Mouse (Mus musculus) neural tube, embryonic 13.5 days (tissue): Measurements from ENCODE around the gene Ccdc43. TPM values are rescaled to one million over a fixed set of nuclear protein-coding genes. Genes with fewer than 3 reads are reported as not detected.

Source experiments
- ATAC-seq: fragments of 200-750 bp; cut with Nextera tagmentation; 2 replicates; pipeline ENCODE4 v1.8.0; 2017; ENCODE audit warnings: low read depth, mild to moderate bottlenecking, moderate TSS enrichment, moderate library complexity
- H3K27ac ChIP-seq: fragments of 300-500 bp; sonication (generic); replicated peaks from 2 replicates; pipeline ENCODE4 v1.5.1; 2015; ENCODE audit warnings: moderate library complexity, mild to moderate bottlenecking, inconsistent platforms
- H3K27me3 ChIP-seq: fragments of 300-500 bp; sonication (generic); 2 replicates; pipeline ENCODE4 v1.6.1; 2015; ENCODE audit warnings: mild to moderate bottlenecking, inconsistent platforms
- H3K36me3 ChIP-seq: fragments of 300-500 bp; sonication (generic); 2 replicates; pipeline ENCODE4 v1.6.1; 2015; ENCODE audit warnings: mild to moderate bottlenecking, inconsistent platforms
- H3K4me1 ChIP-seq: fragments of 300-500 bp; sonication (generic); replicated peaks from 2 replicates; pipeline ENCODE4 v1.6.1; 2015; ENCODE audit warnings: inconsistent platforms
- H3K4me2 ChIP-seq: fragments of 300-500 bp; sonication (generic); 2 replicates; pipeline ENCODE4 v1.6.1; 2015; ENCODE audit warnings: inconsistent platforms, mild to moderate bottlenecking, moderate library complexity
- H3K4me3 ChIP-seq: fragments of 300-500 bp; sonication (generic); 2 replicates; pipeline ENCODE4 v1.5.1; 2015; ENCODE audit warnings: mild to moderate bottlenecking, inconsistent platforms
- H3K9ac ChIP-seq: fragments of 300-500 bp; sonication (generic); 2 replicates; pipeline ENCODE4 v1.6.1; 2015; ENCODE audit warnings: moderate library complexity, mild to moderate bottlenecking, inconsistent platforms
- H3K9me3 ChIP-seq: fragments of 300-500 bp; sonication (generic); 2 replicates; pipeline ENCODE4 v1.6.1; 2016; ENCODE audit warnings: inconsistent platforms
- WGBS: fragments of 180-500 bp; shearing (Covaris S2); methylation state at CpG from one replicate; pipeline ENCODE4 v1.1.7; 2015; 5-methylcytosine and 5-hydroxymethylcytosine counted together
- microRNA-seq: library from miRNA; unstranded; fragments of <30 nt; microRNA quantifications from one replicate; pipeline ENCODE4, GENCODE M21; 2016
- polyA plus RNA-seq: library from polyadenylated mRNA; unstranded; fragments of >200 nt; fragmentation: Nextera tagmentation; extraction: Ambion mirVana; gene quantifications from 2 replicates; pipeline ENCODE4 v1.2.1, GENCODE M21; 2015

Gene Ccdc43
- polyA plus RNA-seq, 1 experiment from 2014 or later, result 33.4 TPM

- Histone ChIP-seq H3K27ac (no peak overlapping the region), H3K4me3 (no peak overlapping the region), H3K9ac (no peak overlapping the region), H3K27me3 (no peaks in the 10 kb centered on the region), H3K4me2 (no peak overlapping the region), H3K4me1 (no peaks in the 10 kb centered on the region), H3K9me3 (no peaks in the 10 kb centered on the region), H3K36me3 (no peaks in the 10 kb centered on the region)
- ATAC-seq, result no peak
- 32% methylated on average over 4 of the region's 4 CpGs for WGBS
These were observed 41.2 kb downstream of the Ccdc43 start for GRCm38 (mm10) chr11:102656326-102656926.

GRCm38 (mm10) chr11:102655888-102656287 lies 41.7 kb downstream of the Ccdc43 start:
- Histone ChIP-seq H3K4me1 (no peaks in the 10 kb centered on the region), H3K27ac (no peak overlapping the region), H3K4me2 (no peak overlapping the region), H3K9me3 (no peaks in the 10 kb centered on the region), H3K4me3 (no peak overlapping the region), H3K9ac (no peak overlapping the region), H3K27me3 (no peaks in the 10 kb centered on the region), H3K36me3 (no peaks in the 10 kb centered on the region)
- 71% methylated on average over 8 of the region's 8 CpGs for WGBS
- ATAC-seq, result no peak

GRCm38 (mm10) chr11:102652844-102653243 lies 44.7 kb downstream of the Ccdc43 start:
- ATAC-seq, result no peak
- no peak overlapping the region for H3K4me3 ChIP-seq
- no peaks in the 10 kb centered on the region for H3K36me3 ChIP-seq
- no peaks in the 10 kb centered on the region for H3K4me1 ChIP-seq
- H3K9ac ChIP-seq, result no peak overlapping the region
- H3K27ac ChIP-seq, result no peak overlapping the region
- no peaks in the 10 kb centered on the region for H3K9me3 ChIP-seq
- H3K4me2 ChIP-seq, result no peak overlapping the region
- no peaks in the 10 kb centered on the region for H3K27me3 ChIP-seq
- WGBS, result 78% methylated on average over 3 of the region's 3 CpGs

- Histone ChIP-seq H3K4me3 (no peak overlapping the region), H3K4me2 (no peak overlapping the region), H3K9me3 (no peaks in the 10 kb centered on the region), H3K4me1 (no peaks in the 10 kb centered on the region), H3K36me3 (no peaks in the 10 kb centered on the region), H3K27ac (no peak overlapping the region), H3K27me3 (no peaks in the 10 kb centered on the region; the same call in 1 of the 2 replicates), H3K9ac (no peak overlapping the region)
- no peak for ATAC-seq
- 4% methylated on average over 9 of the region's 9 CpGs for WGBS
These were observed 46.2 kb downstream of the Ccdc43 start for GRCm38 (mm10) chr11:102651381-102651780.

- WGBS, result 72% methylated on average over 12 of the region's 12 CpGs
- no peak overlapping the region for H3K9ac ChIP-seq
- no peaks in the 10 kb centered on the region for H3K36me3 ChIP-seq
- no peak overlapping the region for H3K27ac ChIP-seq
- H3K4me3 ChIP-seq, result no peak overlapping the region
- H3K27me3 ChIP-seq, result no peaks in the 10 kb centered on the region; the same call in 1 of the 2 replicates
- H3K9me3 ChIP-seq, result no peaks in the 10 kb centered on the region
- H3K4me1 ChIP-seq, result no peaks in the 10 kb centered on the region
- no peak overlapping the region for H3K4me2 ChIP-seq
- ATAC-seq, result no peak
These were observed 49.7 kb downstream of the Ccdc43 start for GRCm38 (mm10) chr11:102647885-102648284.

GRCm38 (mm10) chr11:102646226-102646625 lies 51.4 kb downstream of the Ccdc43 start:
- H3K4me2 ChIP-seq, result no peak overlapping the region
- no peak for ATAC-seq
- H3K9me3 ChIP-seq, result no peaks in the 10 kb centered on the region
- no peak overlapping the region for H3K4me3 ChIP-seq
- no peaks in the 10 kb centered on the region for H3K36me3 ChIP-seq
- H3K9ac ChIP-seq, result no peak overlapping the region
- no peaks in the 10 kb centered on the region for H3K4me1 ChIP-seq
- H3K27ac ChIP-seq, result no peak overlapping the region
- no peaks in the 10 kb centered on the region; the same call in 1 of the 2 replicates for H3K27me3 ChIP-seq
- WGBS, result 91% methylated on average over 13 of the region's 13 CpGs

GRCm38 (mm10) chr11:102643891-102644382 lies 53.6 kb downstream of the Ccdc43 start:
- H3K9me3 ChIP-seq, result no peaks in the 10 kb centered on the region
- no peak overlapping the region for H3K9ac ChIP-seq
- ATAC-seq, result no peak
- H3K4me3 ChIP-seq, result no peak overlapping the region
- no peak overlapping the region for H3K4me2 ChIP-seq
- H3K36me3 ChIP-seq, result no peaks in the 10 kb centered on the region
- H3K27ac ChIP-seq, result no peak overlapping the region
- WGBS, result 73% methylated on average over 10 of the region's 10 CpGs
- peaks cover 6% of the 10 kb centered on the region for H3K4me1 ChIP-seq
- no peaks in the 10 kb centered on the region; the same call in 1 of the 2 replicates for H3K27me3 ChIP-seq

GRCm38 (mm10) chr11:102636887-102637286 lies 60.7 kb downstream of the Ccdc43 start:
- no peaks in the 10 kb centered on the region for H3K9me3 ChIP-seq
- 45% methylated on average over 12 of the region's 12 CpGs for WGBS
- H3K4me3 ChIP-seq, result no peak overlapping the region
- no peak overlapping the region for H3K27ac ChIP-seq
- no peaks in the 10 kb centered on the region for H3K36me3 ChIP-seq
- H3K4me1 ChIP-seq, result peaks cover 35% of the 10 kb centered on the region
- ATAC-seq, result no peak
- H3K9ac ChIP-seq, result no peak overlapping the region
- no peak overlapping the region for H3K4me2 ChIP-seq
- peaks cover 6% of the 10 kb centered on the region; the same call in 1 of the 2 replicates for H3K27me3 ChIP-seq

Small RNA genes lying within 50 kb of the gene (microRNA-seq; reads per million reads assigned to microRNA genes)
- gene Gm22920, result not detected

Other genes starting within 250 kb of the Ccdc43 start
- 5.7 and 6.2 TPM in 2 replicates for gene Itga2b, start 227.7 kb downstream of the Ccdc43 start, polyA plus RNA-seq
- gene Gpatch8, start 141.4 kb downstream of the Ccdc43 start, polyA plus RNA-seq, result 77.5 and 83.8 TPM in 2 replicates
- gene Gm11627, start 118.3 kb downstream of the Ccdc43 start, polyA plus RNA-seq, result 7.5 and 8.7 TPM in 2 replicates
- 14.8 and 21.1 TPM in 2 replicates for gene Fzd2, start 93.4 kb downstream of the Ccdc43 start, polyA plus RNA-seq
- 0.15 and 0.25 TPM in 2 replicates for gene Meioc, start 34.1 kb downstream of the Ccdc43 start, polyA plus RNA-seq
- 40.1 and 47.0 TPM in 2 replicates for gene Adam11, start 63.7 kb upstream of the Ccdc43 start, polyA plus RNA-seq
- gene Gjc1, start 121.9 kb upstream of the Ccdc43 start, polyA plus RNA-seq, result 38.2 and 40.5 TPM in 2 replicates
- 2.1 and 2.6 TPM in 2 replicates for gene Higd1b, start 138.1 kb upstream of the Ccdc43 start, polyA plus RNA-seq
- 134 TPM in 2 replicates for gene Eftud2, start 183.2 kb upstream of the Ccdc43 start, polyA plus RNA-seq
- 0.89 and 0.91 TPM in 2 replicates for gene Ccdc103, start 183.4 kb upstream of the Ccdc43 start, polyA plus RNA-seq
- not detected in 2 replicates for gene Fam187a, start 187.4 kb upstream of the Ccdc43 start, polyA plus RNA-seq
- gene Gfap, start 203.1 kb upstream of the Ccdc43 start, polyA plus RNA-seq, result 0.11 and 0.24 TPM in 2 replicates
- gene Kif18b, start 227.3 kb upstream of the Ccdc43 start, polyA plus RNA-seq, result 1.7 and 2.5 TPM in 2 replicates
- gene C1ql1, start 248.9 kb upstream of the Ccdc43 start, polyA plus RNA-seq, result 1.9 and 2.0 TPM in 2 replicates